9 mouse cellular contexts compared by ENCODE assay signal in the genomic region with DNA sequence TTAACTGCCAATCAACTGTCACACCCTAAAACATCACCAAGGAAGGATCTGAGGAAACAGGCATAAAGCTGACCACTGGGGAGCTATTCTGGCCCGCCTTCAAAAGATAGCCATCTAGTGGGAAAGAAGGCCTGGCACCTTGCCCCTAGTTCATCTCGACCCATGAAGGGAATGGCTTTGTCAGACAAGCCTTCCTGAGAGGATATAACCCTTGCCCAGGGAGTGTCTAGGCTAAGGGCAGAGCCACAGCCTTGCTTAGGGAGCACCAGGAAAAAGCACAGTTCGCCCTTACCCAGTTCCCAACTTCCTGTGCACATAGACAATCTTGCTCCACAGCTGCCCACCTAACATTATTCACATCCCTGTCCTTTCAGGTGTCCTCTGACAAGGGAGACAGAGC. TPM values are rescaled to one million over a fixed set of nuclear protein-coding genes. Genes with fewer than 3 reads are reported as not detected.
A peak's percentile ranks its signal among the peaks of the same experiment; 100 is the strongest.
DNase-seq lines count a peak whose midpoint lies in the region; ATAC-seq and TF ChIP-seq lines count a peak whose summit lies in the region.
"Had no signal": no experiment of that assay in that cellular context is flagged by ENCODE, and none has a peak within 500 bp of the region (broad histone marks: within the 10 kb centered on the region; RNA-seq: fewer than 3 reads in every experiment).

No protein-coding gene starts in this region.

- intact Hi-C loops in heart, postnatal 25 days (cut with DNase I) = loop anchor here (2.0 to 5.0 kb wide), 2 partner anchors 33 to 61 kb away; partner anchors contain the start of genes Il27ra and Rln3
- intact Hi-C loops in left cerebral cortex, postnatal 25 days (cut with DNase I) = no loop called here

- peaks cover 38% of the 10 kb centered on the region for H3K36me3 ChIP-seq in heart, embryonic 10.5 days
- peaks cover 5% of the 10 kb centered on the region for H3K36me3 ChIP-seq in hindbrain, embryonic 16.5 days (ENCODE audit: control insufficient read depth, insufficient read depth, low read length)
- H3K36me3 ChIP-seq in liver, embryonic 15.5 days (replicated peaks) = peaks cover 17% of the 10 kb centered on the region
- peaks cover 7% of the 10 kb centered on the region; the same call in 1 of the 2 replicates for H3K36me3 ChIP-seq in stomach, postnatal 0 days (ENCODE audit: control insufficient read depth, insufficient read depth, low read length)

- H3K27ac ChIP-seq in heart, embryonic 10.5 days = peak overlapping the region; percentile 98
- peak overlapping the region; percentile 97 for H3K27ac ChIP-seq in hindbrain, embryonic 16.5 days (ENCODE audit: low read depth, low read length)
- peak overlapping the region; percentile 83 for H3K27ac ChIP-seq in liver, embryonic 15.5 days (replicated peaks)
- H3K27ac ChIP-seq in stomach, postnatal 0 days (replicated peaks) = 0 out of 2 replicates have a peak overlapping the region, but pooled peaks have one; percentile 30

- peak overlapping the region; percentile 86 for H3K9ac ChIP-seq in hindbrain, embryonic 16.5 days (ENCODE audit: low read depth, low read length)
- H3K9ac ChIP-seq in liver, embryonic 15.5 days = peak overlapping the region; percentile 82
- H3K9ac ChIP-seq in stomach, postnatal 0 days (ENCODE audit: low read length) = peak overlapping the region; percentile 82; the same call in 1 of the 2 replicates

- no peak for TF ChIP-seq POLR2A in brain, embryonic 14.5 days (IDR thresholded peaks at IDR 0.05; ENCODE audit: borderline replicate concordance, extremely low read depth, insufficient read depth, insufficient read length, poor library complexity, severe bottlenecking)

- H3K4me1 ChIP-seq in heart, embryonic 10.5 days = peaks cover 16% of the 10 kb centered on the region
- H3K4me1 ChIP-seq in hindbrain, embryonic 16.5 days (ENCODE audit: control insufficient read depth, insufficient read depth, low read depth, low read length) = peaks cover 27% of the 10 kb centered on the region
- H3K4me1 ChIP-seq in liver, embryonic 15.5 days (replicated peaks) = peaks cover 34% of the 10 kb centered on the region
- peaks cover 4% of the 10 kb centered on the region; the same call in 1 of the 2 replicates for H3K4me1 ChIP-seq in stomach, postnatal 0 days (replicated peaks; ENCODE audit: control insufficient read depth, insufficient read depth)

- peak overlapping the region; percentile 78 for H3K4me3 ChIP-seq in heart, embryonic 10.5 days
- peak overlapping the region; percentile 65 for H3K4me3 ChIP-seq in hindbrain, embryonic 16.5 days (ENCODE audit: low read length)
- H3K4me3 ChIP-seq in liver, embryonic 15.5 days (replicated peaks) = peak overlapping the region; percentile 89
- H3K4me3 ChIP-seq in stomach, postnatal 0 days (ENCODE audit: low read depth, low read length) = peak overlapping the region; percentile 79

- no peak for DNase-seq in heart, embryonic 10.5 days (ENCODE audit: low spot score)
- no peak for DNase-seq in heart, postnatal 25 days (ENCODE audit: low spot score)
- peak; percentile 13 for DNase-seq in brain, embryonic 14.5 days (ENCODE audit: low read depth)
- DNase-seq in stomach, postnatal 0 days (ENCODE audit: low spot score) = peak; percentile 16
- no peak for DNase-seq in left cerebral cortex, postnatal 25 days (ENCODE audit: low spot score in 2 of 2)

- TF ChIP-seq CTCF in brain, embryonic 14.5 days (IDR thresholded peaks at IDR 0.05; ENCODE audit: borderline replicate concordance, extremely low read depth, insufficient read depth, insufficient read length) = no peak
- TF ChIP-seq CTCF in stomach, postnatal 0 days (IDR thresholded peaks at IDR 0.05; ENCODE audit: low read depth) = no peak

- ATAC-seq in hindbrain, embryonic 16.5 days = no peak
- ATAC-seq in liver, embryonic 15.5 days (ENCODE audit: insufficient read depth) = no peak
- ATAC-seq in stomach, postnatal 0 days (ENCODE audit: low FRiP score, low TSS enrichment) = no peak
- no peak for ATAC-seq in frontal cortex, adult (ENCODE audit: low TSS enrichment)

- peak overlapping the region; percentile 85 for H3K4me2 ChIP-seq in hindbrain, embryonic 16.5 days (ENCODE audit: low read length)
- peak overlapping the region; percentile 85 for H3K4me2 ChIP-seq in liver, embryonic 15.5 days
- peak overlapping the region; percentile 72 for H3K4me2 ChIP-seq in stomach, postnatal 0 days (replicated peaks; ENCODE audit: low read depth)

- TF ChIP-seq EP300 in stomach, postnatal 0 days (optimal IDR thresholded peaks at IDR 0.05) = no peak

- no peaks in the 10 kb centered on the region for H3K9me3 ChIP-seq in heart, embryonic 10.5 days
- no peaks in the 10 kb centered on the region for H3K9me3 ChIP-seq in hindbrain, embryonic 16.5 days (ENCODE audit: control insufficient read depth, low read length)
- no peaks in the 10 kb centered on the region for H3K9me3 ChIP-seq in liver, embryonic 15.5 days (replicated peaks)
- H3K9me3 ChIP-seq in stomach, postnatal 0 days (ENCODE audit: control insufficient read depth, low read length) = no peaks in the 10 kb centered on the region

- H3K27me3 ChIP-seq in heart, embryonic 10.5 days (ENCODE audit: insufficient read depth, poor library complexity, severe bottlenecking) = no peaks in the 10 kb centered on the region
- no peaks in the 10 kb centered on the region for H3K27me3 ChIP-seq in hindbrain, embryonic 16.5 days (replicated peaks; ENCODE audit: control insufficient read depth, insufficient read depth, low read length)
- H3K27me3 ChIP-seq in liver, embryonic 15.5 days = no peaks in the 10 kb centered on the region
- H3K27me3 ChIP-seq in stomach, postnatal 0 days (ENCODE audit: control insufficient read depth, insufficient read depth, low read length) = no peaks in the 10 kb centered on the region

- WGBS in heart, embryonic 10.5 days = 63% methylated on average over 3 of the region's 3 CpGs
- WGBS in hindbrain, embryonic 16.5 days = 28% methylated on average over 3 of the region's 3 CpGs
- 36% methylated on average over 3 of the region's 3 CpGs for WGBS in liver, embryonic 15.5 days (ENCODE audit: insufficient replicate concordance)
- WGBS in stomach, postnatal 0 days = 30% methylated on average over 3 of the region's 3 CpGs

RNA-seq across cellular contexts. Expression of gene Dcaf15, which starts 1.0 kb away (rescaled TPM):
- 10.4 and 14.2 TPM in 2 replicates for polyA plus RNA-seq in heart, embryonic 10.5 days (2016; fragmentation: Nextera tagmentation; extraction: Ambion mirVana)
- 1 to 10 TPM; 5.9 to 7.2 TPM for total RNA-seq in heart, postnatal 25 days (2021)
- polyA plus RNA-seq in brain, embryonic 14.5 days (2012; rRNA removed) = 109 and 153 TPM in 2 replicates
- 21.5 and 22.7 TPM in 2 replicates for polyA plus RNA-seq in hindbrain, embryonic 16.5 days (2015; fragmentation: Nextera tagmentation; extraction: Ambion mirVana)
- polyA plus RNA-seq in liver, embryonic 15.5 days (2015; fragmentation: Nextera tagmentation; extraction: Ambion mirVana) = 3.2 and 3.5 TPM in 2 replicates
- 4.1 and 4.4 TPM in 2 replicates for polyA plus RNA-seq in stomach, postnatal 0 days (2015; fragmentation: Nextera tagmentation; extraction: Ambion mirVana)
- total RNA-seq in left cerebral cortex, postnatal 25 days (2021) = 10 to 100 TPM; 16.8 to 18.4 TPM

RNA-seq across cellular contexts. Expression of gene Podnl1, which starts 22.2 kb away (rescaled TPM):
- polyA plus RNA-seq in heart, embryonic 10.5 days (2016; fragmentation: Nextera tagmentation; extraction: Ambion mirVana) = 0.05 and 0.10 TPM in 2 replicates
- not detected for total RNA-seq in heart, postnatal 25 days (2021)
- 0.10 and 0.31 TPM in 2 replicates for polyA plus RNA-seq in brain, embryonic 14.5 days (2012; rRNA removed)
- 0.51 and 0.55 TPM in 2 replicates for polyA plus RNA-seq in hindbrain, embryonic 16.5 days (2015; fragmentation: Nextera tagmentation; extraction: Ambion mirVana)
- polyA plus RNA-seq in liver, embryonic 15.5 days (2015; fragmentation: Nextera tagmentation; extraction: Ambion mirVana) = not detected in 2 replicates
- 0.11 and 0.21 TPM in 2 replicates for polyA plus RNA-seq in stomach, postnatal 0 days (2015; fragmentation: Nextera tagmentation; extraction: Ambion mirVana)
- total RNA-seq in left cerebral cortex, postnatal 25 days (2021) = not detected
- total RNA-seq: liver, adult 2 months had no signal

RNA-seq across cellular contexts. Expression of gene Rfx1, which starts 37.0 kb away (rescaled TPM):
- polyA plus RNA-seq in heart, embryonic 10.5 days (2016; fragmentation: Nextera tagmentation; extraction: Ambion mirVana) = 6.5 and 7.3 TPM in 2 replicates
- total RNA-seq in heart, postnatal 25 days (2021) = 1 to 10 TPM; 8.5 to 9.7 TPM
- 34.1 and 41.7 TPM in 2 replicates for polyA plus RNA-seq in brain, embryonic 14.5 days (2012; rRNA removed)
- 7.9 and 9.0 TPM in 2 replicates for polyA plus RNA-seq in hindbrain, embryonic 16.5 days (2015; fragmentation: Nextera tagmentation; extraction: Ambion mirVana)
- 2.4 and 2.9 TPM in 2 replicates for polyA plus RNA-seq in liver, embryonic 15.5 days (2015; fragmentation: Nextera tagmentation; extraction: Ambion mirVana)
- polyA plus RNA-seq in stomach, postnatal 0 days (2015; fragmentation: Nextera tagmentation; extraction: Ambion mirVana) = 2.7 and 3.0 TPM in 2 replicates
- total RNA-seq in left cerebral cortex, postnatal 25 days (2021) = 10 to 100 TPM; 21.4 to 24.4 TPM

RNA-seq across cellular contexts. Expression of gene Gm10643, which starts 38.7 kb away (rescaled TPM):
- 1.0 and 1.4 TPM in 2 replicates for polyA plus RNA-seq in heart, embryonic 10.5 days (2016; fragmentation: Nextera tagmentation; extraction: Ambion mirVana)
- total RNA-seq in heart, postnatal 25 days (2021) = 1 to 10 TPM; 3.2 to 3.3 TPM
- polyA plus RNA-seq in brain, embryonic 14.5 days (2012; rRNA removed) = 2.0 and 2.9 TPM in 2 replicates
- polyA plus RNA-seq in hindbrain, embryonic 16.5 days (2015; fragmentation: Nextera tagmentation; extraction: Ambion mirVana) = 1.6 and 1.7 TPM in 2 replicates
- 0.24 and 0.30 TPM in 2 replicates for polyA plus RNA-seq in liver, embryonic 15.5 days (2015; fragmentation: Nextera tagmentation; extraction: Ambion mirVana)
- polyA plus RNA-seq in stomach, postnatal 0 days (2015; fragmentation: Nextera tagmentation; extraction: Ambion mirVana) = 0.96 and 1.2 TPM in 2 replicates
- 1 to 10 TPM; 3.4 to 4.2 TPM for total RNA-seq in left cerebral cortex, postnatal 25 days (2021)
- polyA plus RNA-seq: liver, adult 2 months had no signal

RNA-seq across cellular contexts. Expression of gene Cc2d1a, which starts 44.1 kb away (rescaled TPM):
- 19.5 and 19.7 TPM in 2 replicates for polyA plus RNA-seq in heart, embryonic 10.5 days (2016; fragmentation: Nextera tagmentation; extraction: Ambion mirVana)
- 10 to 100 TPM; 10.3 to 11.8 TPM for total RNA-seq in heart, postnatal 25 days (2021)
- 44.9 and 47.9 TPM in 2 replicates for polyA plus RNA-seq in brain, embryonic 14.5 days (2012; rRNA removed)
- polyA plus RNA-seq in hindbrain, embryonic 16.5 days (2015; fragmentation: Nextera tagmentation; extraction: Ambion mirVana) = 53.3 and 54.5 TPM in 2 replicates
- 5.4 and 5.5 TPM in 2 replicates for polyA plus RNA-seq in liver, embryonic 15.5 days (2015; fragmentation: Nextera tagmentation; extraction: Ambion mirVana)
- polyA plus RNA-seq in stomach, postnatal 0 days (2015; fragmentation: Nextera tagmentation; extraction: Ambion mirVana) = 15.8 and 17.5 TPM in 2 replicates
- 10 to 100 TPM; 46.6 to 49.4 TPM for total RNA-seq in left cerebral cortex, postnatal 25 days (2021)

Comparison
In these comparisons a context has a peak if more than half of its experiments do, and no peak if none do; other contexts are left out.
1. DNase-seq: peak in brain, embryonic 14.5 days (single experiment) and stomach, postnatal 0 days (single experiment); none in heart, embryonic 10.5 days (single experiment), heart, postnatal 25 days (single experiment) and left cerebral cortex, postnatal 25 days (0 of 2).
2. H3K27ac ChIP-seq: peak in every context shown above with its lines; median percentile 98 in heart, embryonic 10.5 days; 97 in hindbrain, embryonic 16.5 days; 83 in liver, embryonic 15.5 days; 30 in stomach, postnatal 0 days.
3. Peak in every context shown above with its lines, with median percentiles within 50 percentile points of each other: H3K4me3 ChIP-seq, H3K4me2 ChIP-seq and H3K9ac ChIP-seq.